Mouse (Mus musculus) liver, embryonic 14.5 days (tissue): ENCODE data around the gene Pak3. TPM values are rescaled to one million over a fixed set of nuclear protein-coding genes. Genes with fewer than 3 reads are reported as not detected.

Source experiments
- ATAC-seq: fragments of 200-750 bp; cut with Nextera tagmentation; 2 replicates; pipeline ENCODE4 v1.8.0; 2017; ENCODE audit warnings: moderate number of reproducible peaks, mild to moderate bottlenecking, moderate library complexity; ENCODE audit not compliant: insufficient read depth
- DNase-seq, 3 experiments: peaks; one replicate each; pipeline ENCODE4 v3.0.0-alpha.2; 2012 to 2013; ENCODE audit warnings: low read depth in 3 of 3, low spot score in 3 of 3
- H3K27ac ChIP-seq: fragments of 300-500 bp; sonication (generic); 2 replicates; pipeline ENCODE4 v1.5.1; 2014; ENCODE audit warnings: moderate library complexity, mild to moderate bottlenecking, control low read depth, inconsistent platforms
- H3K27me3 ChIP-seq: fragments of 300-500 bp; sonication (generic); 2 replicates; pipeline ENCODE4 v1.6.1; 2014; ENCODE audit warnings: mild to moderate bottlenecking, low read length, moderate library complexity; ENCODE audit not compliant: control insufficient read depth, insufficient read depth
- H3K36me3 ChIP-seq: fragments of 300-500 bp; sonication (generic); replicated peaks from 2 replicates; pipeline ENCODE4 v1.6.1; 2014; ENCODE audit warnings: low read depth; ENCODE audit not compliant: control insufficient read depth, insufficient read depth
- H3K4me1 ChIP-seq, 2 experiments: fragments of 200-500 bp in 1 of 2; fragments of 300-500 bp in 1 of 2; sonication (generic) in 1 of 2; replicated peaks; 2 replicates each; pipeline ENCODE4 v1.6.1; 2012 to 2014; ENCODE audit warnings: antibody characterized with exemption in 1 of 2, inconsistent platforms in 1 of 2, low read length in 1 of 2; ENCODE audit not compliant: control insufficient read depth in 2 of 2, insufficient read depth in 2 of 2
- H3K4me2 ChIP-seq: fragments of 300-500 bp; sonication (generic); 2 replicates; pipeline ENCODE4 v1.6.1; 2014; ENCODE audit warnings: low read depth, mild to moderate bottlenecking, control low read depth, moderate library complexity
- H3K4me3 ChIP-seq, 2 experiments: fragments of 200-500 bp in 1 of 2; fragments of 300-500 bp in 1 of 2; sonication (generic) in 1 of 2; 2 replicates each; pipeline ENCODE4 v1.5.1; 2012 to 2014; ENCODE audit warnings: low read depth in 2 of 2, low read length in 2 of 2, mild to moderate bottlenecking in 2 of 2, control low read depth in 1 of 2, inconsistent platforms in 1 of 2, moderate library complexity in 1 of 2; ENCODE audit not compliant: insufficient read depth in 1 of 2
- H3K9ac ChIP-seq: fragments of 300-500 bp; sonication (generic); replicated peaks from 2 replicates; pipeline ENCODE4 v1.6.1; 2014; ENCODE audit warnings: mild to moderate bottlenecking, control low read depth, moderate library complexity
- H3K9me3 ChIP-seq: fragments of 300-500 bp; sonication (generic); 2 replicates; pipeline ENCODE4 v1.6.1; 2016; ENCODE audit warnings: low read length, mixed read lengths; ENCODE audit not compliant: control insufficient read depth
- CTCF ChIP-seq: IDR thresholded peaks from 2 replicates; pipeline ENCODE4 v1.5.1; 2016; ENCODE audit warnings: antibody characterized with exemption, low read depth, control low read depth
- EP300 ChIP-seq: IDR thresholded peaks from 2 replicates; pipeline ENCODE4 v1.6.1; 2016; ENCODE audit warnings: antibody characterized with exemption, low read depth
- WGBS: fragments of 180-500 bp; shearing (Covaris S2); extraction: QIAGEN DNeasy Blood & Tissue Kit; methylation state at CpG from one replicate; pipeline ENCODE4 v1.1.7; 2014; ENCODE audit not compliant: insufficient replicate concordance; 5-methylcytosine and 5-hydroxymethylcytosine counted together
- polyA plus RNA-seq, 2 experiments: library from polyadenylated mRNA; depleted of rRNA in 1 of 2; stranded (reverse) in 1 of 2; unstranded in 1 of 2; fragments of >200 nt; fragmentation: Nextera tagmentation in 1 of 2; extraction: Ambion mirVana in 1 of 2; gene quantifications; 2 replicates each; pipeline versions ENCODE4 v1.2.1 to v1.2.3; 2012 to 2014

Pak3 gene
- polyA plus RNA-seq, 2 experiments: 0.01 to 0.10 TPM

- no peaks in the 10 kb centered on the region for H3K9me3 ChIP-seq
- H3K4me3 ChIP-seq: no peak overlapping the region
- ATAC-seq (no peak), DNase-seq (no peak)
- 57% methylated on average over 1 of the region's 1 CpGs for WGBS
- no peaks in the 10 kb centered on the region for H3K4me1 ChIP-seq
- no peak overlapping the region for H3K9ac ChIP-seq
- H3K36me3 ChIP-seq: no peaks in the 10 kb centered on the region
- H3K27me3 ChIP-seq: no peaks in the 10 kb centered on the region
- H3K4me2 ChIP-seq: no peak overlapping the region
- no peak overlapping the region for H3K27ac ChIP-seq
- no peak for TF ChIP-seq EP300
- no peak for TF ChIP-seq CTCF
Measured at GRCm38 (mm10) chrX:143722250-143722649, 203.9 kb downstream of the Pak3 start.

GRCm38 (mm10) chrX:143725411-143725810 lies 207.0 kb downstream of the Pak3 start:
- no peaks in the 10 kb centered on the region for H3K36me3 ChIP-seq
- whole genome bisulfite sequencing: 33% methylated on average over 3 of the region's 3 CpGs
- no peak overlapping the region for H3K4me2 ChIP-seq
- H3K9me3 ChIP-seq: no peaks in the 10 kb centered on the region
- ATAC-seq: no peak
- H3K4me3 ChIP-seq: no peak overlapping the region
- TF ChIP-seq EP300: no peak
- no peak for TF ChIP-seq CTCF
- H3K4me1 ChIP-seq: no peaks in the 10 kb centered on the region
- no peak for DNase-seq
- no peaks in the 10 kb centered on the region for H3K27me3 ChIP-seq
- H3K27ac ChIP-seq: no peak overlapping the region
- H3K9ac ChIP-seq: no peak overlapping the region

- no peak overlapping the region for H3K4me3 ChIP-seq
- no peak overlapping the region for H3K4me2 ChIP-seq
- H3K36me3 ChIP-seq: no peaks in the 10 kb centered on the region
- WGBS: 36% methylated on average over 4 of the region's 4 CpGs
- DNase-seq (no peak), ATAC-seq (no peak)
- no peaks in the 10 kb centered on the region for H3K4me1 ChIP-seq
- H3K27me3 ChIP-seq: no peaks in the 10 kb centered on the region
- H3K9ac ChIP-seq: no peak overlapping the region
- H3K9me3 ChIP-seq: no peaks in the 10 kb centered on the region
- no peak overlapping the region for H3K27ac ChIP-seq
- TF ChIP-seq EP300: no peak
- TF ChIP-seq CTCF: peak; percentile 44; the same call in 1 of the 2 replicates
Measured at GRCm38 (mm10) chrX:143736035-143736434, 217.6 kb downstream of the Pak3 start.

- ATAC-seq (no peak), DNase-seq (no peak)
- Histone ChIP-seq H3K4me3 (no peak overlapping the region), H3K4me1 (no peaks in the 10 kb centered on the region), H3K9me3 (no peaks in the 10 kb centered on the region), H3K27ac (no peak overlapping the region), H3K9ac (no peak overlapping the region), H3K36me3 (no peaks in the 10 kb centered on the region), H3K4me2 (no peak overlapping the region), H3K27me3 (no peaks in the 10 kb centered on the region)
- WGBS: 7% methylated on average over 2 of the region's 2 CpGs
- peak; percentile 27; the same call in 1 of the 2 replicates for TF ChIP-seq CTCF
- no peak for TF ChIP-seq EP300
Measured at GRCm38 (mm10) chrX:143739171-143739570, 220.8 kb downstream of the Pak3 start.

GRCm38 (mm10) chrX:143762556-143762955 lies 244.2 kb downstream of the Pak3 start:
- no peaks in the 10 kb centered on the region for H3K27me3 ChIP-seq
- no peak for TF ChIP-seq CTCF
- TF ChIP-seq EP300: no peak
- WGBS: 68% methylated on average over 3 of the region's 3 CpGs
- no peak overlapping the region for H3K4me2 ChIP-seq
- ATAC-seq: no peak
- DNase-seq: no peak
- H3K9ac ChIP-seq: no peak overlapping the region
- no peaks in the 10 kb centered on the region for H3K36me3 ChIP-seq
- no peaks in the 10 kb centered on the region for H3K9me3 ChIP-seq
- no peak overlapping the region for H3K4me3 ChIP-seq
- no peaks in the 10 kb centered on the region for H3K4me1 ChIP-seq
- H3K27ac ChIP-seq: no peak overlapping the region
